Mouse (Mus musculus): ENCODE data around the gene Anxa6. TPM values are rescaled to one million over a fixed set of nuclear protein-coding genes. Genes with fewer than 3 reads are reported as not detected.

Anxa6 gene
- polyA plus RNA-seq, 1 experiment, result 628 TPM

DNA sequence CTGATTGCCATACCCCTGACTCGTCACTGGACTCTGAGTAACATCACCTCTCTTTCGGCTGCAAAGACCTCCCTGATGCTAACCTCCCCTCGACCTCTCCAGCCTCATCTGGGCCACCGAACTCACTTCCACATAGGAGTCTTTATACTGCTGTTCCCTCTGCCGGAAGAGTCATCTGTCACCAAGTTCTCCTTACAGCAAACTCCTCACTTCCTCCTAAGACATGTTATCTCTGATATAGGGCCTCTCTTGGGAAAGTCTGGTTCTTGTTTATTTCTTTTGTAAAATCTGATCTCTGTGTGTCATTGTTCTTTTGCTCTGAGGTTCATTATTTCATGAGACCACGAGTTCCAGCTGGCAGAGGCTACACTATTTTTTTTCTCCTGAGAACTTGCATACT, 25.0 kb downstream of the Anxa6 start:
- Histone ChIP-seq H3K4me3 (ENCODE audit: insufficient read depth, poor library complexity, severe bottlenecking) (no peak overlapping the region), H3K36me3 (ENCODE audit: control insufficient read depth, insufficient read depth) (peaks cover 98% of the 10 kb centered on the region), H3K79me3 (ENCODE audit: low read depth) (no peaks in the 10 kb centered on the region), H3K79me2 (ENCODE audit: control insufficient read depth, insufficient read depth) (no peaks in the 10 kb centered on the region), H3K27me3 (ENCODE audit: control insufficient read depth, insufficient read depth, insufficient read length) (no peaks in the 10 kb centered on the region), H3ac (ENCODE audit: control insufficient read depth, insufficient read length, low read depth) (no peak overlapping the region)
- no peak for TF ChIP-seq CTCF (IDR thresholded peaks at IDR 0.05; ENCODE audit: control insufficient read depth, insufficient read depth, insufficient read length)
- no peak for TF ChIP-seq FOSL1 (IDR thresholded peaks at IDR 0.05; ENCODE audit: insufficient read depth, low read length, poor library complexity, severe bottlenecking)
- TF ChIP-seq MYOD1 (IDR thresholded peaks at IDR 0.05; ENCODE audit: control insufficient read depth, insufficient read length, low read depth), result no peak
- TF ChIP-seq MYOG (IDR thresholded peaks at IDR 0.05; ENCODE audit: control insufficient read depth, extremely low read depth, insufficient read length), result no peak
- no peak for TF ChIP-seq CEBPB (IDR thresholded peaks at IDR 0.05; ENCODE audit: low read depth)
- TF ChIP-seq MAX (IDR thresholded peaks at IDR 0.05), result no peak
- TF ChIP-seq USF1 (IDR thresholded peaks at IDR 0.05; ENCODE audit: low read depth), result no peak

DNA sequence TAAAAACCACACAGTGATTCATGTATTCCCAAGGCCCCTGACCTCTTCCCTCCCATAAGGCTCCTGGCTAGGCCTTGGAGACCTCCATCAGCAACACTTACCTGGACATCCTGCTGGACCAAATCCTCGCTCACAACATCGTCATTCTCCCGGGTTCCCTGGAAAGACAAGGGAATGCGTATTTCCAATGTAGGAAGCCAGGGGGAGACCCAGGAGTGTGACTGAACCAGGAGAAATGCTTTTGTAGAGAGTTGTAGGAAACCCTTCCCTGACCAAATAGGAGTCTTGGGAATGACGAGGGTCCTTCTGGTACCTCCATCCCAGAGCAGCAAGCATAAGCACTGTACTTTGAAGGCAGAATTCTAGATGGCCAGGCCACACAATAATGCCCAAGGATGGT, 27.6 kb downstream of the Anxa6 start:
- TF ChIP-seq FOSL1 (IDR thresholded peaks at IDR 0.05; ENCODE audit: insufficient read depth, low read length, poor library complexity, severe bottlenecking) (no peak), MYOG (IDR thresholded peaks at IDR 0.05; ENCODE audit: control insufficient read depth, extremely low read depth, insufficient read length) (no peak), USF1 (IDR thresholded peaks at IDR 0.05; ENCODE audit: low read depth) (no peak), MYOD1 (IDR thresholded peaks at IDR 0.05; ENCODE audit: control insufficient read depth, insufficient read length, low read depth) (no peak), CEBPB (IDR thresholded peaks at IDR 0.05; ENCODE audit: low read depth) (no peak), MAX (IDR thresholded peaks at IDR 0.05) (no peak), CTCF (IDR thresholded peaks at IDR 0.05; ENCODE audit: control insufficient read depth, insufficient read depth, insufficient read length) (no peak)
- Histone ChIP-seq H3K79me2 (ENCODE audit: control insufficient read depth, insufficient read depth) (no peaks in the 10 kb centered on the region), H3K4me3 (ENCODE audit: insufficient read depth, poor library complexity, severe bottlenecking) (no peak overlapping the region), H3ac (ENCODE audit: control insufficient read depth, insufficient read length, low read depth) (no peak overlapping the region), H3K36me3 (ENCODE audit: control insufficient read depth, insufficient read depth) (peaks cover 95% of the 10 kb centered on the region), H3K27me3 (ENCODE audit: control insufficient read depth, insufficient read depth, insufficient read length) (no peaks in the 10 kb centered on the region), H3K79me3 (ENCODE audit: low read depth) (no peaks in the 10 kb centered on the region)

DNA sequence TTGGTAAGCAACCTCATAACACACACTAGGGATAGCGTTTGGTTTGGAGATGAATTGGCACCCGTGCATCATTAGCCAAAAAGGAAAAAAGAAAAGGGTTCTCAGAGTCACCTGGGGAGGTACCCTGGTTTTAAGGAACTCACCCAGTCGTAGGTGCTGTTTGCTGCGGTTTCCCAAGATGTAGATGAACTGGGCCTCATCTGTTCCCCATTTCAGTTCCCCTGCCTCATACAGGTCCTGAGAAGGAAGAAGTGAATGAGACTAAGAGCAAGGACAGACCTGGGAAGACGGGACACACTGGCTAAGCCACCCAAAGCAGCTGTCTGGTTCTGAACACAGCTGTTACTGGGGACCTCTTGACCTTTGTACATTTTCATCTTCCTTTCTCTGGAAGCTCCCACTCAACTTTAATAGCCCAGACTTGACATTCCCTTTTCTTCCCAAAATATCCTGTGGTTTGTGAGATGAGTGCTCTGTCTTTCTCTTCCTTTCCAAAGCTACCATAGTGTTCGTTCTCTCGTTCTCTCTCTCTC, 28.2 kb downstream of the Anxa6 start:
- Histone ChIP-seq H3K79me2 (ENCODE audit: control insufficient read depth, insufficient read depth) (no peaks in the 10 kb centered on the region), H3K79me3 (ENCODE audit: low read depth) (no peaks in the 10 kb centered on the region), H3K36me3 (ENCODE audit: control insufficient read depth, insufficient read depth) (peaks cover 95% of the 10 kb centered on the region), H3K4me3 (ENCODE audit: insufficient read depth, poor library complexity, severe bottlenecking) (no peak overlapping the region), H3ac (ENCODE audit: control insufficient read depth, insufficient read length, low read depth) (no peak overlapping the region), H3K27me3 (ENCODE audit: control insufficient read depth, insufficient read depth, insufficient read length) (no peaks in the 10 kb centered on the region)
- TF ChIP-seq MYOD1 (IDR thresholded peaks at IDR 0.05; ENCODE audit: control insufficient read depth, insufficient read length, low read depth) (peak; percentile 41), MYOG (IDR thresholded peaks at IDR 0.05; ENCODE audit: control insufficient read depth, extremely low read depth, insufficient read length) (no peak)

DNA sequence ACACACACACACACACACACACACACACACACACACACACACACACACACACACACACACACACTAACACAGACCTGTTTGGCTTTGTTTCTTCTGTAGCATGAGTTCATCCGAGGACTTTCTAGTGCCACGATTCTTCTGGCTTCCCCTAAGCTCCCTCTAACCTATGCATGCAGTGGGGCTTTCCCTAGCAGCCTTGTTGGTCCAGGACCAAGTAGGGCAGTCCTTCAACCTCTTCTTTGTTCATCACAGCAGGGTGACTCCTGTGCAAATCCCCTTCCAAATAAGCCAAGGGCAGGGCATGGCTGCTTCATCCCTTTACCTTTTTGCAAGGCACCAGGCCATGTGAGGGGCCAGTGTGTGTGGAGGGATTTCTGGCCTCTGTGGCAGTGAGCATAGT, 34.5 kb downstream of the Anxa6 start:
- no peak for TF ChIP-seq MYOG (IDR thresholded peaks at IDR 0.05; ENCODE audit: control insufficient read depth, extremely low read depth, insufficient read length)
- no peak for TF ChIP-seq FOSL1 (IDR thresholded peaks at IDR 0.05; ENCODE audit: insufficient read depth, low read length, poor library complexity, severe bottlenecking)
- no peak for TF ChIP-seq USF1 (IDR thresholded peaks at IDR 0.05; ENCODE audit: low read depth)
- TF ChIP-seq CTCF (IDR thresholded peaks at IDR 0.05; ENCODE audit: control insufficient read depth, insufficient read depth, insufficient read length), result no peak
- Histone ChIP-seq H3K36me3 (ENCODE audit: control insufficient read depth, insufficient read depth) (peaks cover 94% of the 10 kb centered on the region), H3K4me3 (ENCODE audit: insufficient read depth, poor library complexity, severe bottlenecking) (no peak overlapping the region), H3K79me2 (ENCODE audit: control insufficient read depth, insufficient read depth) (no peaks in the 10 kb centered on the region), H3K27me3 (ENCODE audit: control insufficient read depth, insufficient read depth, insufficient read length) (no peaks in the 10 kb centered on the region), H3K79me3 (ENCODE audit: low read depth) (no peaks in the 10 kb centered on the region), H3ac (ENCODE audit: control insufficient read depth, insufficient read length, low read depth) (no peak overlapping the region)

DNA sequence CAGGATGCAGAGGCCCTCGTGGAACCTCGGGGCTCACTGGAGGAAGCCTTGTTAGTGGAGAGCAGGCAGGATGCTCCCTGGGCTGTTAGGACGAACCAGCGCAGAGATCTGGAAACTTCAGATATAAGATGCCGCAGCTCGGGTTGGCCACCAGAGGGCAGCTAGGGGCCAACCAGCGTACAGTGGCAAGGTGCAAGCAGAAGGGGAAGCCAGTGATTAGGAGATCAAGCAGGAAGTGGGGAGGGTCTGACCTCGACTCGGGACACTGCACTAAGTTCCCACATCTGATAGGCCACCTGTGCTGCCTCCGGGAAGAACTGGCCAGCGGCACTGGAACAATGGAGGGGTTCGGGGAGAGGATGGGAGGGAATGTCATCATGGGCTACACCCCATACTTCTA, 35.0 kb downstream of the Anxa6 start:
- H3K36me3 ChIP-seq (ENCODE audit: control insufficient read depth, insufficient read depth), result peaks cover 93% of the 10 kb centered on the region
- no peaks in the 10 kb centered on the region for H3K27me3 ChIP-seq (ENCODE audit: control insufficient read depth, insufficient read depth, insufficient read length)
- no peak overlapping the region for H3K4me3 ChIP-seq (ENCODE audit: insufficient read depth, poor library complexity, severe bottlenecking)
- H3K79me2 ChIP-seq (ENCODE audit: control insufficient read depth, insufficient read depth), result no peaks in the 10 kb centered on the region
- no peaks in the 10 kb centered on the region for H3K79me3 ChIP-seq (ENCODE audit: low read depth)
- TF ChIP-seq USF1 (IDR thresholded peaks at IDR 0.05; ENCODE audit: low read depth) (no peak), CTCF (IDR thresholded peaks at IDR 0.05; ENCODE audit: control insufficient read depth, insufficient read depth, insufficient read length) (peak; percentile 52), MYOG (IDR thresholded peaks at IDR 0.05; ENCODE audit: control insufficient read depth, extremely low read depth, insufficient read length) (no peak), MYOD1 (IDR thresholded peaks at IDR 0.05; ENCODE audit: control insufficient read depth, insufficient read length, low read depth) (no peak), FOSL1 (IDR thresholded peaks at IDR 0.05; ENCODE audit: insufficient read depth, low read length, poor library complexity, severe bottlenecking) (no peak)
- H3ac ChIP-seq (ENCODE audit: control insufficient read depth, insufficient read length, low read depth), result no peak overlapping the region

DNA sequence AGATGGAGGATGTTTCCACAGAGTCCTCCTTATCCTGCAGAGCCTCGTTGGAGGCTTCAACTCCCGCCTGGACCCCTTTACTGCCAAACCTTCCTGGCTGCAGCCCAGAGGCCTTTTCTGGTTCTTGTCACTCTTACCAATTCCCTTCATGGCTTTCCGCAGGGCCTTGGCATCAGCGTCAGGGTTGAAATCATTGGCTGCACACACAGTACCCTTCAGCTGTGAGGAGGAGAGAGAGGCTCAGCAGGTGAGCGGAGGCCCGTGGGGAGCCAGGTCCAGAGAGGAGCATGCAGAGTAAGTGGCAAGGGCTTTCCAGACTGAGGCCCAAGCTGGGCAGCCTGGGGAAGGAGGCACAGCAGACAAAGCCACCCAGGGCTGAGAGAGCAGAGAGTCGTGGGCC, 37.1 kb downstream of the Anxa6 start:
- Histone ChIP-seq H3K4me3 (ENCODE audit: insufficient read depth, poor library complexity, severe bottlenecking) (no peak overlapping the region), H3K79me2 (ENCODE audit: control insufficient read depth, insufficient read depth) (no peaks in the 10 kb centered on the region), H3K79me3 (ENCODE audit: low read depth) (no peaks in the 10 kb centered on the region), H3ac (ENCODE audit: control insufficient read depth, insufficient read length, low read depth) (no peak overlapping the region), H3K36me3 (ENCODE audit: control insufficient read depth, insufficient read depth) (peaks cover 94% of the 10 kb centered on the region), H3K27me3 (ENCODE audit: control insufficient read depth, insufficient read depth, insufficient read length) (no peaks in the 10 kb centered on the region)
- TF ChIP-seq MYOG (IDR thresholded peaks at IDR 0.05; ENCODE audit: control insufficient read depth, extremely low read depth, insufficient read length) (no peak), FOSL1 (IDR thresholded peaks at IDR 0.05; ENCODE audit: insufficient read depth, low read length, poor library complexity, severe bottlenecking) (no peak), MAX (IDR thresholded peaks at IDR 0.05) (no peak), CTCF (IDR thresholded peaks at IDR 0.05; ENCODE audit: control insufficient read depth, insufficient read depth, insufficient read length) (no peak), CEBPB (IDR thresholded peaks at IDR 0.05; ENCODE audit: low read depth) (no peak), MYOD1 (IDR thresholded peaks at IDR 0.05; ENCODE audit: control insufficient read depth, insufficient read length, low read depth) (no peak), USF1 (IDR thresholded peaks at IDR 0.05; ENCODE audit: low read depth) (no peak)
